Mouse (Mus musculus) E14TG2a.4 (cell line): ENCODE measurements at regions not wholly inside any gene's neighbourhood (a gene's known extent, or its start where the extent isn't known, plus 50 kb on each side); places are given as distances from the start of the nearest gene placed in this dataset.

ENCODE experiments used
- CTCF ChIP-seq: conservative IDR thresholded peaks from 2 replicates; pipeline ENCODE4 v1.5.1; 2014; ENCODE audit warnings: low read length
- NANOG ChIP-seq: IDR thresholded peaks from 2 replicates; pipeline ENCODE4 v1.6.1; 2014; ENCODE audit warnings: borderline replicate concordance, low read length, mixed read lengths
- POU5F1 ChIP-seq: IDR thresholded peaks from 2 replicates; pipeline ENCODE4 v1.6.1; 2014; ENCODE audit warnings: low read length, borderline replicate concordance

GRCm38 (mm10) chr8:95974889-95975288, 86.5 kb upstream of the Got2 start:
- TF ChIP-seq CTCF, result peak; percentile 43
- no peak for TF ChIP-seq NANOG
- TF ChIP-seq POU5F1, result no peak
